Mouse (Mus musculus): Measurements from ENCODE around the gene Ablim2.

The Ablim2 gene

GRCm38 (mm10) chr5:35739536-35740278, 18.0 kb upstream of the Ablim2 start, which contains the start of gene Sh3tc1:
Sh3tc1 (minus strand) TSS chr5:35739987.
- DNase-seq (ENCODE audit: low read depth, low spot score), result no peak

GRCm38 (mm10) chr5:35740716-35741115, 17.0 kb upstream of the Ablim2 start:
- no peak for DNase-seq (ENCODE audit: low read depth, low spot score)

GRCm38 (mm10) chr5:35741225-35741820, 16.4 kb upstream of the Ablim2 start:
- DNase-seq (ENCODE audit: low read depth, low spot score), result no peak

- no peak for DNase-seq (ENCODE audit: low read depth, low spot score)
These were observed 14.3 kb upstream of the Ablim2 start for GRCm38 (mm10) chr5:35743238-35743951.

GRCm38 (mm10) chr5:35743990-35744722, 13.5 kb upstream of the Ablim2 start:
- DNase-seq (ENCODE audit: low read depth, low spot score), result no peak

- no peak for DNase-seq (ENCODE audit: low read depth, low spot score)
These were observed 12.3 kb upstream of the Ablim2 start for GRCm38 (mm10) chr5:35745406-35745805.

- peak; percentile 61 for DNase-seq (ENCODE audit: low read depth, low spot score)
These were observed 10.8 kb upstream of the Ablim2 start for GRCm38 (mm10) chr5:35746910-35747309.

- no peak for DNase-seq (ENCODE audit: low read depth, low spot score)
These were observed 8.3 kb upstream of the Ablim2 start for GRCm38 (mm10) chr5:35749416-35749815.

GRCm38 (mm10) chr5:35750026-35750425, 7.7 kb upstream of the Ablim2 start:
- no peak for DNase-seq (ENCODE audit: low read depth, low spot score)

- DNase-seq (ENCODE audit: low read depth, low spot score), result no peak
These were observed 6.7 kb upstream of the Ablim2 start for GRCm38 (mm10) chr5:35751016-35751415.

GRCm38 (mm10) chr5:35755131-35755733, 2.4 kb upstream of the Ablim2 start:
- peak; percentile 48 for DNase-seq (ENCODE audit: low read depth, low spot score)

GRCm38 (mm10) chr5:35756020-35756419, 1.7 kb upstream of the Ablim2 start:
- DNase-seq (ENCODE audit: low read depth, low spot score), result no peak

GRCm38 (mm10) chr5:35756997-35757638, 562 bp upstream of the Ablim2 start:
- no peak for DNase-seq (ENCODE audit: low read depth, low spot score)

- no peak for DNase-seq (ENCODE audit: low read depth, low spot score)
These were observed 687 bp downstream of the Ablim2 start for GRCm38 (mm10) chr5:35758081-35759053.

- no peak for DNase-seq (ENCODE audit: low read depth, low spot score)
These were observed 3.6 kb downstream of the Ablim2 start for GRCm38 (mm10) chr5:35761323-35761722.

GRCm38 (mm10) chr5:35762388-35762787, 4.7 kb downstream of the Ablim2 start:
- no peak for DNase-seq (ENCODE audit: low read depth, low spot score)

GRCm38 (mm10) chr5:35762850-35763249, 5.2 kb downstream of the Ablim2 start:
- no peak for DNase-seq (ENCODE audit: low read depth, low spot score)

- DNase-seq (ENCODE audit: low read depth, low spot score), result no peak
These were observed 8.2 kb downstream of the Ablim2 start for GRCm38 (mm10) chr5:35765909-35766308.

- no peak for DNase-seq (ENCODE audit: low read depth, low spot score)
These were observed 10.8 kb downstream of the Ablim2 start for GRCm38 (mm10) chr5:35768525-35768924.

- no peak for DNase-seq (ENCODE audit: low read depth, low spot score)
These were observed 11.3 kb downstream of the Ablim2 start for GRCm38 (mm10) chr5:35768997-35769396.
